Mouse (Mus musculus) lung, embryonic 15.5 days (tissue): ENCODE data around the gene Tff2. TPM values are rescaled to one million over a fixed set of nuclear protein-coding genes. Genes with fewer than 3 reads are reported as not detected.

Experiments
- ATAC-seq: fragments of 200-750 bp; cut with Nextera tagmentation; 2 replicates; pipeline ENCODE4 v1.8.0; 2017; ENCODE audit warnings: moderate number of reproducible peaks, borderline replicate concordance; ENCODE audit not compliant: low FRiP score, low TSS enrichment; ENCODE audit errors: extremely low read depth
- H3K27ac ChIP-seq: fragments of 300-500 bp; sonication (generic); 2 replicates; pipeline ENCODE4 v1.5.1; 2015; ENCODE audit warnings: moderate library complexity, mild to moderate bottlenecking, inconsistent platforms
- H3K27me3 ChIP-seq: fragments of 300-500 bp; sonication (generic); 2 replicates; pipeline ENCODE4 v1.6.1; 2015; ENCODE audit warnings: inconsistent platforms
- H3K36me3 ChIP-seq: fragments of 300-500 bp; sonication (generic); 2 replicates; pipeline ENCODE4 v1.6.1; 2015; ENCODE audit warnings: inconsistent platforms
- H3K4me1 ChIP-seq: fragments of 300-500 bp; sonication (generic); 2 replicates; pipeline ENCODE4 v1.6.1; 2015; ENCODE audit warnings: inconsistent platforms
- H3K4me2 ChIP-seq: fragments of 300-500 bp; sonication (generic); 2 replicates; pipeline ENCODE4 v1.6.1; 2015; ENCODE audit warnings: inconsistent platforms, mild to moderate bottlenecking, moderate library complexity
- H3K4me3 ChIP-seq: fragments of 300-500 bp; sonication (generic); 2 replicates; pipeline ENCODE4 v1.5.1; 2015; ENCODE audit warnings: mild to moderate bottlenecking, inconsistent platforms
- H3K9ac ChIP-seq: fragments of 300-500 bp; sonication (generic); 2 replicates; pipeline ENCODE4 v1.6.1; 2015; ENCODE audit warnings: inconsistent platforms
- H3K9me3 ChIP-seq: fragments of 300-500 bp; sonication (generic); 2 replicates; pipeline ENCODE4 v1.6.1; 2016; ENCODE audit warnings: inconsistent platforms
- WGBS: fragments of 180-500 bp; shearing (Covaris S2); methylation state at CpG from one replicate; pipeline ENCODE4 v1.1.7; 2015; 5-methylcytosine and 5-hydroxymethylcytosine counted together
- polyA plus RNA-seq: library from polyadenylated mRNA; unstranded; fragments of >200 nt; fragmentation: Nextera tagmentation; extraction: Ambion mirVana; gene quantifications from 2 replicates; pipeline ENCODE4 v1.2.1, GENCODE M21; 2015

Tff2 gene
- polyA plus RNA-seq, 1 experiment from 2014 or later = not detected

DNA sequence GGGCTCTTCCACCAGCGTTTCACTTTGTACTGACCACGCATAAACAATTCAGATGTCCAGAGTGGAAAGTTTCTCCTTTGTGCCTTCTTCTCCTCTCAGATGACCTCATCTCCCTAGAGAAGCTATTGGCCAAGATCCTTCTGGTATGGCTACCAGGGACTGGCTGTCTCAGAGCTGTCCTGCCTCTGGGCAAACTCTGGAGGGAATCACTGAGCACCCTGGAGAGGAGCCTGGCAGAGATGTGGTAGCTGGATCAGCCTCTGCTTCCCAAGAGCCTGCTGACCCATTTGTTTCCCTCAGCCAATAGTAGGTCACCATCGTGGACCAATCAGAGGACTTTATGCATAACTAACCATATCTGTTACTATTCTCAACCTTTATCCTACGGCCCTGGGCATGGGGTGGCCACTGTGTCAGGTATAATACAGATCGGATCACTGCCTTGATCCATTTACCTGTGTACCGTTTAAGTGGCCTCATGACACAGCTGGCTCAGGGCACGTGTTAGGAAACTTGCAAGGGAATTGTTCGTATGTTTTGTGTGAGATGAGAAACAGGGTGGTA lies 41.0 kb downstream of the Tff2 start:
- WGBS = 83% methylated on average over 8 of the region's 8 CpGs
- Histone ChIP-seq H3K27me3 (no peaks in the 10 kb centered on the region), H3K4me3 (no peak overlapping the region), H3K9ac (no peak overlapping the region), H3K36me3 (no peaks in the 10 kb centered on the region), H3K4me2 (no peak overlapping the region), H3K27ac (no peak overlapping the region), H3K4me1 (no peaks in the 10 kb centered on the region), H3K9me3 (no peaks in the 10 kb centered on the region)
- ATAC-seq = no peak

- no peaks in the 10 kb centered on the region for H3K9me3 ChIP-seq
- ATAC-seq = no peak
- no peaks in the 10 kb centered on the region for H3K36me3 ChIP-seq
- H3K27ac ChIP-seq = no peak overlapping the region
- H3K4me3 ChIP-seq = no peak overlapping the region
- no peak overlapping the region for H3K9ac ChIP-seq
- H3K4me2 ChIP-seq = no peak overlapping the region
- 53% methylated on average over 5 of the region's 5 CpGs for WGBS
- H3K4me1 ChIP-seq = no peaks in the 10 kb centered on the region
- no peaks in the 10 kb centered on the region for H3K27me3 ChIP-seq
Observed at GRCm38 (mm10) chr17:31098788-31099187, 45.3 kb downstream of the Tff2 start.

- Histone ChIP-seq H3K9me3 (no peaks in the 10 kb centered on the region), H3K27ac (no peak overlapping the region), H3K4me2 (no peak overlapping the region), H3K27me3 (no peaks in the 10 kb centered on the region), H3K36me3 (no peaks in the 10 kb centered on the region), H3K9ac (no peak overlapping the region), H3K4me1 (no peaks in the 10 kb centered on the region), H3K4me3 (no peak overlapping the region)
- ATAC-seq = no peak
- WGBS = 95% methylated on average over 2 of the region's 2 CpGs
Observed at GRCm38 (mm10) chr17:31096893-31097292, 47.2 kb downstream of the Tff2 start.

DNA sequence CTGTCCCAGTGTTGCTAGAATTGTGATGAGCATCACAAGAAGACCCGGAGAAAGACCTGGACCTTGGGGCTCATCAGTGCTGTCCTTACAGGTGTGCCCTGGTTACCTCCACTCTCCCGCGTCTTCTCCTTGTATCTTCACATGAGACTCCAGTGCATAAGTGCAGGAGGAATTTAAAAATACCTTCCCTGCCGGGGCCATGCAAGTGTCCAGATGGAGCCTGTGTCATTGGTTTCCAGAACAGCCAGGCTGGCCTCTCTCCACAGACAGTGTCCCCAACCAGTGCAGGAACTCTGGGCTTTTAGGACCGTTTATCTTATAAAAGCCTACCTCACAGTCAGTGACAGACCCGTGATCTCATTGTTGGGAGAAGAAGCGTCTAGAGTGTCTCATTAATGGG lies 48.5 kb downstream of the Tff2 start:
- Histone ChIP-seq H3K27ac (no peak overlapping the region), H3K4me2 (no peak overlapping the region), H3K27me3 (no peaks in the 10 kb centered on the region), H3K4me3 (no peak overlapping the region), H3K4me1 (peaks cover 6% of the 10 kb centered on the region), H3K36me3 (no peaks in the 10 kb centered on the region), H3K9ac (no peak overlapping the region), H3K9me3 (no peaks in the 10 kb centered on the region)
- no peak for ATAC-seq
- 76% methylated on average over 7 of the region's 7 CpGs for WGBS

DNA sequence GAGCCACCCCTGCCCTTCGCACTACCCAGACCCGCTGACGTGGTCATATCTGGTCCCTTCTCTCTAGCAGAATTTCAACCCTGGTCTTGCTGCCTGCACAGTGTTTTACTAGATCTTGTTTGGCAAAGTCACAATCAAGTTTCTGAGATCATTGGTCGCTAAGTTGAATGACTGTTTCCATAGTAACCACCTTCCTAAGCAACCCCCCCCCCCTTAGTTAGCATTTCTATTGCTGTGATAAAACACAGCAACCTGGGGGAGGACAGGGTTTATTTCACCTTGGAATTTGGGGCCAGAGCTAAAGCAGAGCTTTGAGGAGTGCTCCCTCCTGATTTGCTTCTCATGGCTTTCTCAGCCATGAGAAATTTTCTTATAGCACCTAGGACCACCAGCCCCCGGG lies 49.3 kb downstream of the Tff2 start:
- no peaks in the 10 kb centered on the region for H3K27me3 ChIP-seq
- H3K4me3 ChIP-seq = no peak overlapping the region
- H3K9ac ChIP-seq = no peak overlapping the region
- peaks cover 14% of the 10 kb centered on the region for H3K4me1 ChIP-seq
- H3K36me3 ChIP-seq = no peaks in the 10 kb centered on the region
- no peak overlapping the region for H3K27ac ChIP-seq
- no peaks in the 10 kb centered on the region for H3K9me3 ChIP-seq
- WGBS = 67% methylated on average over 5 of the region's 5 CpGs
- ATAC-seq = no peak
- no peak overlapping the region for H3K4me2 ChIP-seq

Other genes with a start within 250 kb of the Tff2 start
- 6.8 and 8.4 TPM in 2 replicates for gene Glp1r, start 242.5 kb downstream of the Tff2 start, polyA plus RNA-seq
- gene Umodl1, start 189.6 kb downstream of the Tff2 start, polyA plus RNA-seq = 0.21 and 0.72 TPM in 2 replicates
- gene Abcg1, start 86.6 kb downstream of the Tff2 start, polyA plus RNA-seq = 10.9 and 12.2 TPM in 2 replicates
- 0.45 and 0.49 TPM in 2 replicates for gene Tff3, start 14.6 kb downstream of the Tff2 start, polyA plus RNA-seq
- not detected in 2 replicates for gene Tff1, start 21.0 kb upstream of the Tff2 start, polyA plus RNA-seq
- 0.06 TPM in 1 of 2 replicates, not detected in the other for gene Tmprss3, start 54.7 kb upstream of the Tff2 start, polyA plus RNA-seq
- gene Ubash3a, start 63.6 kb upstream of the Tff2 start, polyA plus RNA-seq = 0.36 and 2.0 TPM in 2 replicates
- gene Rsph1, start 133.1 kb upstream of the Tff2 start, polyA plus RNA-seq = 8.1 and 8.2 TPM in 2 replicates
- 7.6 and 9.2 TPM in 2 replicates for gene Slc37a1, start 142.5 kb upstream of the Tff2 start, polyA plus RNA-seq
- gene Pde9a, start 241.9 kb upstream of the Tff2 start, polyA plus RNA-seq = 34.8 and 35.8 TPM in 2 replicates